Mouse (Mus musculus) heart, embryonic 10.5 days (tissue): ENCODE measurements at regions not wholly inside any gene's neighbourhood (a gene's known extent, or its start where the extent isn't known, plus 50 kb on each side); places are given as distances from the start of the nearest gene placed in this dataset.

Source experiments
- DNase-seq: peaks from one replicate; pipeline ENCODE4 v3.0.0-alpha.2; 2017; ENCODE audit warnings: low spot score
- H3K27ac ChIP-seq: fragments of 300-500 bp; sonication (generic); 2 replicates; pipeline ENCODE4 v1.5.1; 2016; ENCODE audit warnings: mild to moderate bottlenecking
- H3K27me3 ChIP-seq: fragments of 300-500 bp; sonication (generic); 2 replicates; pipeline ENCODE4 v1.6.1; 2016; ENCODE audit warnings: mild to moderate bottlenecking; ENCODE audit not compliant: poor library complexity, insufficient read depth, severe bottlenecking
- H3K36me3 ChIP-seq: fragments of 300-500 bp; sonication (generic); 2 replicates; pipeline ENCODE4 v1.6.1; 2016; ENCODE audit warnings: mild to moderate bottlenecking, moderate library complexity
- H3K4me1 ChIP-seq: fragments of 300-500 bp; sonication (generic); 2 replicates; pipeline ENCODE4 v1.6.1; 2016; ENCODE audit warnings: mild to moderate bottlenecking
- H3K4me3 ChIP-seq: fragments of 300-500 bp; sonication (generic); 2 replicates; pipeline ENCODE4 v1.5.1; 2016; ENCODE audit warnings: mild to moderate bottlenecking, moderate library complexity
- H3K9me3 ChIP-seq: fragments of 300-500 bp; sonication (generic); 2 replicates; pipeline ENCODE4 v1.6.1; 2016; ENCODE audit warnings: mild to moderate bottlenecking, moderate library complexity
- WGBS: fragments of 180-500 bp; shearing (Covaris S2); methylation state at CpG from one replicate; pipeline ENCODE4 v1.1.7; 2016; 5-methylcytosine and 5-hydroxymethylcytosine counted together

DNA sequence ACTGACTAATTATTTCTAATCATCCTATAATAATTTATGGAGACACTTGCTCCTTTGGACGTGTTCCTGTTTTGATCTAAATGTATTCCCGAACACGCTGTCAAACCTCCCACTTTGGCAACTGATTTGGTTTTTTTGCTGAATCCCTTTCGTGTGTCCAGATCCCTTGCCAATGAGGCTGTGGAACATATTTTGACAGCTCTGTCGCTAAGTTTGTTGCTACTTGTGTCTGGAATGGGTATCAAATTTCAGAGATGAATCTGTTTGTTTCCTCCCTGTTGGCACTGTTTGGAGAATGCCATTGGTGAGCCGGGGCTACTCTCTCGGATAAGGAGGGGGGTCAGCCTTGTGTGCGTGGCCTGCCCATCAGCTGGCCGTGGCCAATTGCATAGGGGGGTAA is 277.2 kb upstream of the Tshz3 start:
- no peak overlapping the region for H3K4me3 ChIP-seq

DNA sequence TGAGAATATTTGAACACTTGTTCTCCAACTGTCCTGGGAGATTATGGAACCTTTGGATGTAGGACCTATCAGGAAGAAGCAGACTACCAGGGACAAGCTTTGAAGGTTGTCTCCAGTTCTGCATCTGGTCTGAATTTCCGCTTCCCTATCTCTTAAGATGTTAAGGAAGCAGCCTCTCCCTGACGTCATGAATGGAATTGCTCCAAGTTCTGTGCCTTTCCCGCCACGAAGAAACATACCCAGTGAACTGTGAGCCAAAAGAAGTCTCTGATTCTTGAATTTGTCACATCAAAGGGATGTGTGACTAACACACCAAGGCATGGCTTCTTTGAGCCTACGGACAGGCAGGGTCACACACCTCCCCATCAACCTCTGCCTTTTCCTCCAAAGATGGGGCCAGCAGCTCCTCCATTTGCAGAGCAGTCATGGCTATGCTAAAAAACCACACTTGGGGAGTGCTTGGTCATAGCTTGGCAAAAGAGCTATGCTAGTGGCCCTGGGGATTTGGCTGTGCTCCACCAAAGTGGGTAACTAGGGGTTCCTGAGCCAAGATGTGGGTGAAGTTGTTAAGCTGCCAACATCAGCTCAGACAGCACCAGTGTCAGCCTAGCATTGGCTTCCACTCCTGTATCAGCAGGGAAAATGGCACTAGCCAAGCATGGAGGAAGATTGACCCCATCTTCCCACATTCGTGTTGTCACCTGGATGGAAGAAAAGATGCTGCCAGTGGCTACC is 248.6 kb upstream of the Tshz3 start:
- no peak for DNase-seq
- Histone ChIP-seq H3K4me3 (no peak overlapping the region), H3K27me3 (no peaks in the 10 kb centered on the region), H3K36me3 (no peaks in the 10 kb centered on the region), H3K27ac (no peak overlapping the region), H3K9me3 (no peaks in the 10 kb centered on the region), H3K4me1 (no peaks in the 10 kb centered on the region)
- 68% methylated on average over 6 of the region's 6 CpGs for WGBS

More for the DNA sequence above, 277.2 kb upstream of the Tshz3 start:
- Histone ChIP-seq H3K27ac (no peak overlapping the region), H3K27me3 (no peaks in the 10 kb centered on the region), H3K36me3 (no peaks in the 10 kb centered on the region), H3K9me3 (no peaks in the 10 kb centered on the region), H3K4me1 (peaks cover 4% of the 10 kb centered on the region; the same call in 1 of the 2 replicates)
- WGBS, result 73% methylated on average over 9 of the region's 9 CpGs
- no peak for DNase-seq

DNA sequence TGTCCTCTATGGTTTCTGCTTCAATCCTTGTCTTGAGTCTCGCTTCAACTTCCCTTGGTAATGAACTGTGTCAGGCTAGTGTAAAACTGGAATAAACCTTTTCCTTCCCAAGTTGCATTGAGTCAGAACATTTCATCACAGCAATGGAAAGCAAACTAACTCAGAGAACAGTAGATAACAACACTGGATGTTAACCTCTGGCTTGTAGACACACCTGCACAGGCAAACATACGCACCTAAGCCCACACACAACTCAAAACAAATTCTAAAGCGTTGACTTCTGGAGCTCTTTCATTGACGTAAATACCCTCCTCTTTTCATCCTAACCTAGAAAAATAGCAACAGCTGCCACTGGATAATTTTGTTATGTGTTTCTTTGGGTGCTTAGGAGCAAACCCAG is 244.1 kb upstream of the Tshz3 start:
- WGBS, result 85% methylated on average over 4 of the region's 4 CpGs
- H3K36me3 ChIP-seq, result no peaks in the 10 kb centered on the region
- no peak overlapping the region for H3K27ac ChIP-seq
- H3K4me3 ChIP-seq, result no peak overlapping the region
- DNase-seq, result no peak
- no peaks in the 10 kb centered on the region for H3K4me1 ChIP-seq
- H3K27me3 ChIP-seq, result no peaks in the 10 kb centered on the region
- H3K9me3 ChIP-seq, result no peaks in the 10 kb centered on the region

DNA sequence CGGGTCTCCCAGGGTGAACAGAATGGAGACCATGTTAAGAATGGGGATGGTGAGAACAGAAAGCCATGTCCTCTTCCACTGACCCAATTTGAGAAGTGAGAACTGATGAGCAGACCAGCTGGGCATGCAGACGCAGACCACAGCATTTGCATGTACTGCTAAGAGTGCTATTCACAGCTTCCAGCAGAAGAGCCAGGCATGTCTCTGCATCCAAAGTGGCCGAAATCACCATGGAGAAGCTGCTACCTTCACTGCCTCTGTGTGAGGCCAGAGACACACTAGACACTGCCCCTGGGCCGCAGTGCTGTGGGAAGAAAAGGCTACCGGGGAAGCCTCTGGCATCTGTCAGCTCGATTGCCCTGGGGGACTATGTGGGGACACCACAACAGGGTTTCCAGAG is 241.8 kb upstream of the Tshz3 start:
- DNase-seq, result no peak
- no peaks in the 10 kb centered on the region for H3K36me3 ChIP-seq
- H3K27ac ChIP-seq, result no peak overlapping the region
- WGBS, result 84% methylated on average over 6 of the region's 6 CpGs
- H3K9me3 ChIP-seq, result no peaks in the 10 kb centered on the region
- no peaks in the 10 kb centered on the region for H3K27me3 ChIP-seq
- H3K4me1 ChIP-seq, result no peaks in the 10 kb centered on the region
- H3K4me3 ChIP-seq, result no peak overlapping the region

DNA sequence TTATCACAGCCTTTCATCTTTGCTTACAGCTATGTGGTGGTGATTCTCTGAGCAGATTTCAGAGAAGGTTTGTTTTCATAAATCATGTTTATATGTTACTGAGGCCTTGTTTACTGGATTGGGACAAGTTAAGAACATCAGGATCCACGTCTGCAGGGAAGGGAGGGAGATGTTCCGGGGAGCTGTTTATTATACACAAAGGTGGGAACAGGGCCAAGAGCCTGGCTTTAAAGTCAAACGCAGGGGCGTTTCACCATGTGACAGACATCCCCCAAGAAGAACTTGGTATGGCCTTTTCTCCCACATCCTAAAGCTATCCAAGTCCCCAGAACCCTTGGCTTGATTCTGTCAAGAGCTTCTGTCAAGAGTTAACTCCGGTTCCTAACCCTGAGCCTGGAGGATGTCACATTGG is 235.5 kb upstream of the Tshz3 start:
- 71% methylated on average over 5 of the region's 5 CpGs for WGBS
- H3K4me3 ChIP-seq, result no peak overlapping the region
- no peaks in the 10 kb centered on the region for H3K36me3 ChIP-seq
- H3K27ac ChIP-seq, result no peak overlapping the region
- H3K4me1 ChIP-seq, result no peaks in the 10 kb centered on the region
- DNase-seq, result no peak
- no peaks in the 10 kb centered on the region for H3K27me3 ChIP-seq
- no peaks in the 10 kb centered on the region for H3K9me3 ChIP-seq

DNA sequence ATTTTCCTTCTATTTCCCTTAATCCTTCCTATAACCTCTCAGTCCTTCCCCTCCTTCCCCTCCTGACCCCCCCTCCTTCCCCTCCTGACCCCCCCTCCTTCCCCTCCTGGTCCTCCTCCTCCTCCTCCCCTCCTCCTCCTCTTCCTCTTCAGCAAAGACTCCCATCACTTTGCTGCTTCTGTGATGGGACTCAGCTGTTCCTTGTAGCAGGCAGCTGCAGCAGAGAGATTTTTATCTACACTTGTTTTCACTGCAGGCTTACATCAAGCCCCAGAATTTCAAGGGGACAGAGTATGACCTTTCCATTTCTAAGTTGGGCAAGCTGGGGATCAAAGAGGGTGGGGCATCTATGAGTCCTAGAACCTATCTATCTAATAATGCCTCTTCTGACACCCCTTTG is 228.5 kb upstream of the Tshz3 start:
- H3K4me3 ChIP-seq, result no peak overlapping the region
- no peak for DNase-seq
- H3K27me3 ChIP-seq, result no peaks in the 10 kb centered on the region
- no peaks in the 10 kb centered on the region for H3K9me3 ChIP-seq
- H3K36me3 ChIP-seq, result no peaks in the 10 kb centered on the region
- H3K4me1 ChIP-seq, result no peaks in the 10 kb centered on the region
- H3K27ac ChIP-seq, result no peak overlapping the region

DNA sequence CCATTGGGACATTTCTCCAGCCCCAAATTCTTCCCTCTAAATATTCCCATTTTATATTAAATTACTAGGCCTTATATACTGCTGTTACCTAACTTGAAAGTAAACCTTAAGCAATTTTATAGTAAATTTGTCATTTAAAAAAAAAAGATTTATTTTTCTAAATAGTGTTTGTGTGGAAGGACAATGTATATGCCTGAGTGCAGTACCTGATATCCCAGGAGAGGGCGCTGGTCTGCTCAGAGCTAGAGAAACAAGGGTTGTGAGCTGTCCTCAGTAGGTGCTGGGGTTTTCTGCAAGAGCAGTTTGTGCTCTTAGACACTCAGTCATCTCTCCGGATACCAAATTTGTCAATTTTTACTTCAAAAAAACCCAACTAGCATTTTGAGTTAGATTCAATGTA is 224.4 kb upstream of the Tshz3 start:
- 72% methylated on average over 2 of the region's 2 CpGs for WGBS
- Histone ChIP-seq H3K27me3 (no peaks in the 10 kb centered on the region; the same call in 1 of the 2 replicates), H3K27ac (no peak overlapping the region), H3K4me1 (no peaks in the 10 kb centered on the region), H3K36me3 (no peaks in the 10 kb centered on the region), H3K9me3 (no peaks in the 10 kb centered on the region), H3K4me3 (no peak overlapping the region)
- no peak for DNase-seq

DNA sequence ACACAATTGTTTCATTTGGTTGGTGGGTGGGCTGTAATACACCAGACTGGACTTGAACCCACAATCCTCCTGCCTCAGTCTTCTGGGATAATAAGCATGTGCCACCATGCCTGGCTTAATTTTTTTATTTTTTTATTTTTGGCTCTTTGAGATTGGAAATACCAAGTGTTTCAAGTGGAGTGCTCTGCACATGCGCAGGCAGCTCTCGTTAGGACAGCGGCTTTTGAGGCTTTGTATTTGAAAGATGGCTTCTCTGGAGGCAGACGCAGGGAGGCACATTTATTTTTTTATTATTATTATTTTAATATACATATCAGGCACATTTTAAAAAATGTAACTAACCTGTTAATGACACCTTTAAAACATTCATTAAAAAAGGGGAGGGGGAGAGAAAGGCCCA is 221.5 kb upstream of the Tshz3 start:
- Histone ChIP-seq H3K27ac (no peak overlapping the region), H3K36me3 (no peaks in the 10 kb centered on the region), H3K9me3 (no peaks in the 10 kb centered on the region), H3K4me1 (no peaks in the 10 kb centered on the region), H3K4me3 (no peak overlapping the region), H3K27me3 (no peaks in the 10 kb centered on the region; the same call in 1 of the 2 replicates)
- WGBS, result 89% methylated on average over 4 of the region's 4 CpGs
- no peak for DNase-seq

DNA sequence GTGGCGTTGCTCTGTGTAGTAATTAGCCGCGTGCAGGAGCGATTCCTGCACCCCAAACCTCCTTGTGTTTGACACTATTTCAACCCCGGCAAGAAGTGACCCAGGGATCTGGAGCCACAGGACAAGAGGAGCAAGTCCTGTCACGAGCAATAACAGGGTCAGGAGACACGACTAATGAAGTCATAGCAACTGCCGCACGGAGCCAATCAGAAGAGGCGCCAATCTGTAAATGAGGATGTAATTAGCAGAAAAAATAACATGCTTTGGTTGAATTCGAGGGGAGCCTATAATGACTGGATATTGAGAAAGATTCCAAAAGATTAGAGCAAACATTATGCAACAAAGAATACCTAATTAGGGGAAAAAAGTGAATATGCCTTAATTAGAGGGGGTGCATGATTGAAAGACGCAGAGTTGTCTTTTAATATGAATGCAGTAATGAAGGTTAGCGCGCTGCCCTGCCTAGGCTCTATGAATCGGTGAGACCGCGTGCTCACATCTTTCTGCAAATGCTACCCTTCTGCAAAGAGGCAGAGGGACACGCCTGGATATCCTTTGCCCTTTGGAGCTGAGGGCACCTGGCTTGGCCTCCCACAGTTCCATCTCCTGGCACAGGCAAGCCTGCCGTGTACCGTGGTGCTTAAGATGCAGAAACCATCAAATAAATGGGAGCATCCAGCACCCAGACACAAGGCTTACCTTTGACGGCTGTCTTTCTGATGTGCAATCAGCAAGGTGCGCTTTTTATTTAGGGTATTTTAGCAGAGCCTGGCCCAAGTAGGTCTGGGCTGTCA is 220.9 kb upstream of the Tshz3 start:
- DNase-seq, result no peak
- WGBS, result 80% methylated on average over 22 of the region's 22 CpGs
- Histone ChIP-seq H3K27me3 (no peaks in the 10 kb centered on the region; the same call in 1 of the 2 replicates), H3K36me3 (no peaks in the 10 kb centered on the region), H3K4me3 (no peak overlapping the region), H3K9me3 (no peaks in the 10 kb centered on the region), H3K27ac (no peak overlapping the region), H3K4me1 (no peaks in the 10 kb centered on the region)

DNA sequence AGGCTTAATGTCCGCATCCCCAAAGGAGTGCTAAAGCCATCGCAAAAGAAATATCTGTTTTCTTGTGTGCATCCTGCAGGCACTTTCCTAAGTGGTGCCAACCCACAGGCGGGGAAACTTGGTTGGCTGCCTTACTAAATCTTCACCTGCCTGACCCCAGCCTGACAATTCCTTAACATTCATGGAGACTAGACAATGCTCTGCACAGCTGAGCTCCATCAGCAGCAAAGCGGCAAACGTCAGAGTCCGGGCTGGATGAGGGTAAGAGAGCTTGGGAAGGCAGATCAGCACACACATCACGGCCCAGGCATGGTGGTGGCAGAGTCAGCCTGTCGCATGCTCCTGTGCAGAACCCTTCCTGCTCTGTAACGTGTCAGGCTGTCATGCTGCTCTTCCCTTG is 209.8 kb upstream of the Tshz3 start:
- H3K9me3 ChIP-seq, result no peaks in the 10 kb centered on the region
- no peaks in the 10 kb centered on the region; the same call in 1 of the 2 replicates for H3K27me3 ChIP-seq
- no peak overlapping the region for H3K27ac ChIP-seq
- no peaks in the 10 kb centered on the region for H3K4me1 ChIP-seq
- peak; percentile 71 for DNase-seq
- H3K4me3 ChIP-seq, result no peak overlapping the region
- WGBS, result 87% methylated on average over 9 of the region's 9 CpGs
- H3K36me3 ChIP-seq, result no peaks in the 10 kb centered on the region

DNA sequence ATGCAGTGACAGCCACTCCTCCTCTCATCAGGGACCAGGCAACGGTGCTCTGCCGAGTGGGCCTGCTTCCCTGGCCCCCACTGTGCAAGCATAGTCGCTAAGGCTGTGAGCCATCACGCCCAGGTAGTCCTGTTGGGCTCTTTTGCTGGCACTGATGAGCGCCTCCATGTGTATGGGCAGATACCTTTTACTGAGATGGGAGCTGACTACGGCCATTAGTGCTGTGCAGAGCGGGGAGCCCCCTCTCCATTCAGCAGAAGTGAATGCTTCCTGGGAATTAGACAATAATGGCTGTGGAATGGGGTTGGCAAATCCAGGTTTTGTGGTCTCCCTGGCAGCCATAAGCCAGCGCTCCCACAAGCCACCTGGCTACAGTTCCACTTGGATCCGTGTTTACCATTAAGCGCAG is 206.7 kb upstream of the Tshz3 start:
- H3K9me3 ChIP-seq, result no peaks in the 10 kb centered on the region
- no peak overlapping the region for H3K27ac ChIP-seq
- H3K4me1 ChIP-seq, result no peaks in the 10 kb centered on the region
- no peak overlapping the region for H3K4me3 ChIP-seq
- no peaks in the 10 kb centered on the region; the same call in 1 of the 2 replicates for H3K27me3 ChIP-seq
- 74% methylated on average over 10 of the region's 10 CpGs for WGBS
- no peaks in the 10 kb centered on the region for H3K36me3 ChIP-seq
- DNase-seq, result no peak

DNA sequence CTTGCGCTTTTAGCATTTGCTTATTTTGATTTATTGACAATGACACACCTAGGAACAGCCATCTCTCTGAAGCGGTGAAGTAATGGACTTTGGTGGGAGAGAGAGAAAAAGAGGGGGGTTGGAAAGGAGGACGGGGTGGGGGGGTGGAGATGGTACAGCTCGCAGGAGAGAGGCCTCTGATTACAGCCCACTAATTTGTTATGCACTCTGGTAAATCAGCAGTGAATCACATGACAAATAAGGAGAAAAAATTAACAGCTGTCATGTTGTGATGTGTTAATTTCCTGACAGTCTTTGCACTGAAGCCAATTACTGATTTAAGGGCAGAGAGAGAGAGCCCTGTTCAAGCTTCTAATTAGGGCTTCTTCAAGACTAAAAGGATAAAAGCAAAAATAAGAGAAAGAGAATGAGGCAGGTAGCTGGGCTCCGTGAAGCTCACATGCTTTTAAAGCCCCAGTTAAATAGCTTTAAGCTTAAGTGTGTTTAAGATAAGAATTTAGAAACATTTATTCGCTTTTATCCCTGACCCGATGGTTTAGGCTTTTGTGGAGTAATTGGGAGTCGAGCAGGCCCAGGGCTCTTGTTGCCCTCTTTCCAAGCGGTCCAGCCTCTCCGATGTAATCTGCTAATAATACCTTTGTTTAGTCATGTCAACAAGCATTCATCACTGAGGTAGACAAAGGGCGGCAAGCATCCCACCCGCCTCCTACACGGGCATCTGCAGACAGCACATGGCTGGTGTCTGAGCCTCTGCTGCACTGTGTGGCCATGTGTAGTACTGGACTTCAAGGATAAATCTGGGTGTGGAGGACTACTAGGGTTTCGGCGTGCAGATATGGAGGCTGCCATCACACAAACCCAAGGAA is 193.7 kb upstream of the Tshz3 start:
- Histone ChIP-seq H3K27me3 (peaks cover 20% of the 10 kb centered on the region), H3K4me3 (no peak overlapping the region), H3K9me3 (no peaks in the 10 kb centered on the region), H3K4me1 (peaks cover 24% of the 10 kb centered on the region), H3K36me3 (no peaks in the 10 kb centered on the region), H3K27ac (no peak overlapping the region)
- WGBS, result 72% methylated on average over 15 of the region's 15 CpGs
- DNase-seq, result no peak
